Mouse (Mus musculus) lung, postnatal 14 days (tissue): ENCODE data around the gene Praf2.

Source experiments
- DNase-seq: peaks from one replicate; pipeline ENCODE4 v3.0.0; 2021

Praf2 gene

DNA sequence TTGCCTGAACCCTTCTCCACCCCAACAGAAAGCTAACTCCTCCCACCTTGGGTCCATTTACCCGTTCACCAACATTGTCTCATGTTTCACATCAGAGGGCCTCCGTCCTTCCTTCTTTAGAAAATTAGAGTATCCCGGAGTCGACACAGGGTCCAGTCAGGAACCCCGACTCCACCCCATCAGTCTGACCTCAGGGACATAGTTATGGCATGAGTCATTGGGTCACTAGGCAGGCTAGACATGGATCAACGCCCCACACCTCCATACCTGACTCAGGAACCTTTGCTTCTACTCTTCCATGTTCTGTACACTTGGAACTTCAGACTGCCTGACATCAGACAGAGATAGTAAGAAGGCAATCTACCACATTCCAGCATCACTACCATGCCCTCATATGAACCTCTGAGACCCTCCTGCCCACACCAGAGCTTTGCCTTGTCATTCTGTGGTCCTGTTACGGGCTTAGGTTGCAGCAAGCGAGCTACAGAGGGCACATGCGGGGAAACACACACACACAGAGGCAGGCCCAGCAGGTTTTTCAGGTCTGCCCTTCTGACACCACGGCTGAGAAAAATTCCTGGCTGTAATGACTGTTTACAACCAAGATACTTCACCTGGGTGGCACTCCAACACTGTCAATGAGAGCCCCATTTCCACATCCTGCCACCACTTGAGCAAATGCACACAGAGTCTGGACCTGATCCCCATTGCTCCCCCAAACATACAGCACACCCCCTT, 12.0 kb downstream of the Praf2 start:
- peak; percentile 34 for DNase-seq

DNA sequence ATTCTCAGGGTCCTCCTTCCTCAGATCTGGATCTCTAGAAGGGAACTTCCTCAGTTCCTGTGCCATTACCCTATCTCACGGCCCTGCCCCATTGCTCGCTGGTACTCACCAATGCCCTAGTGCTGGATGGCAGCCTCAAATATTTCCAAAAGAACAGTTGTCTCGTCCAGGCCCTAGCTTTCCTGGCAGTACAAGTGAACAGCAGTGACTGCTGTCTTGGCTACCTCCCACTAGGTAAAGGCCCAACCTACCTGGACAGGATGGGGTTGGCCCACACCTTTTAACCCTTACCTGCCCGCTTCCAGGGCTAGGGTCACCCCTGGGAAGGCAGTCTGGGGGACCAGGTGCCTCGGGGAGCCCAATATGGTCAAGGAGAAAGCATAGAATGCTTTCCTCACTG, 12.9 kb downstream of the Praf2 start:
- peak; percentile 20 for DNase-seq

DNA sequence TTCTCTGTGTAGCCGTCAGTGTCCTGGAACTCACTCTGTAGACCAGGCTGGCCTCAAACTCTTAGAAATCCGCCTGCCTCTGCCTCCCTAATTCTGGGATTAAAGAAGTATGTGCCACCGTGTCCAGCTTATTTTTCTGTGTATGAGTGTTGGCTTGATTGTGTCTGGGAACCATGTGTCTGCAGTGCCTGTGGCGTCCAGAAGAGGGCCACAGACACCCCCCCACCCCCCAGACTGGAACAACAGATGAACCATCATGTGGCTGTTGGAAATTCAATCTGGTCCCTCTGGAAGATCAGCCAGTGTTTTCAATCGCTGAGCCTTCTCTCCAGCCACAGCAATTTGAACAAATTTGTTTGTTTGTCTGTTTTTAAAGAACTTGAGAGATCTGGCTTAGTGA, 15.2 kb downstream of the Praf2 start:
- no peak for DNase-seq

DNA sequence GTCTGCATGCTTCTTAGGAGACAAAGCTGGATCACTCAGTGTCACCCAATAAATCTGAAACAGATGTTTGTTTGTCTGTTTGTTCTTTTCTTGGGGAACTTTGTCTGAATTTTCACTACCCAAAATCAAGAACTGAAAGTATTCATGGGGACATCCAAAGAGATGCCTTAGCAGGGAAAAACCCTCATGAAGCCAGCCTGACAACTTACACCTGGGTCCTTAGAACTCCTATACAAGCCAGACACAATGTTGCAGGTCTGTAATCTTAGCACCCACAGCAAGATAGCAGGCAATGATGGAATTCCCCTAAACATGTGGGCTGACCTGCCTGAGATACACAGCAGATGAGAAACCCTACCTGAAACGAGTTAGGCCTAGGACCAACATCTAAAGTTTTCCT, 16.7 kb downstream of the Praf2 start:
- DNase-seq: no peak

DNA sequence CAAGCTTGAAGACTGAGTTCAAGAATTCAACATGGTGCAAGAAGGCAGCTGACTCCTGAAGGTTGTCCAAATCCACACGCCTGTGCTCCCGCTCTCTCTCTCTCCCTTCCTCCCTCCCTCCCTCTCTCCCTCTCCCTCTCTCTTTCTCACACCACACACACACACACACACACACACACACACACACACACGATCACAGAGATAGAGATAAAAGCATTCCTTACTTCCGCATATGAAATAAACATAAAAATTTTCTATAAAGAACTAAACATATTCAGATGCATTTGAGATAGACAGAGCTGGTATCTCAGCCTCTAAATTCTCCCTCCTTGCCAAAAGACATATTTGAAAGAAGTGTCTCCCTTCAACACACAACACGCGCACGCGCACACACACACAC, 17.2 kb downstream of the Praf2 start:
- DNase-seq: no peak

DNA sequence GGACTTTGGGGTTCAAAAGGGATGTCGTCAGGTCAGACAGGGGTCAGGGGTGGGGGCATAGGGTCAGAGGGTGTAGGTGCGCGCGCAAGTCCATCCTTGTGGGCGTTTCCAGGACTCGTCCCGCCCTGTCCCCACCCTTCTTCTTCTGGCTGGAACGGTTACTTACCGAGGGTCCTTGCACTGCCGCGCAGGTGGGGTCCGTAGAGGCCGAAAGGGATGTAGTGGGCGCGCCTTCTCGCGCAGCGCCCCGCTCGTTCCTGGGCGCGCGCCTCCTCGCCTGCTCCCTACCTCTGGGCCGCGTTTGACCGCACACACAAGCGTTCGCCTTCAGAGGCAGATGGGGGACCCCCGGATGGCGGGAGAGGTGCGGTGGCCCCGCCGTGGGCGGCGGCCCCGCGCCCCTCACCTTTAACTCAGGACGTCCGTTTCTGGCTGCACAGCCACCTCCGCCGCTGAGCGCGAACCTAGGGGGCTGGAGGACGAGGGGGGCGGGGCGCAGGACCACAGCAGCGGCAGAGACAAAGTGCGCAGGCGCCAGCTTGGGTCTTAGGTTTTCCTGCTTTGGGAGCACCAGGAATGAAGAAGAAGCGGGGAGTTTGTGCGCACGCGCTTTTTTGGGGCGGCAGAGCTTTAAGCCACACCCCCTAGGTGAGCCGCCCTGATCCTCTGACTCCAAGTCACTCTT, 22.3 kb downstream of the Praf2 start, which contains the start of gene Ccdc120:
Gene Ccdc120 (minus strand): TSS at position 474 of the 685 bp plus-strand sequence.
- peak; percentile 66 for DNase-seq

DNA sequence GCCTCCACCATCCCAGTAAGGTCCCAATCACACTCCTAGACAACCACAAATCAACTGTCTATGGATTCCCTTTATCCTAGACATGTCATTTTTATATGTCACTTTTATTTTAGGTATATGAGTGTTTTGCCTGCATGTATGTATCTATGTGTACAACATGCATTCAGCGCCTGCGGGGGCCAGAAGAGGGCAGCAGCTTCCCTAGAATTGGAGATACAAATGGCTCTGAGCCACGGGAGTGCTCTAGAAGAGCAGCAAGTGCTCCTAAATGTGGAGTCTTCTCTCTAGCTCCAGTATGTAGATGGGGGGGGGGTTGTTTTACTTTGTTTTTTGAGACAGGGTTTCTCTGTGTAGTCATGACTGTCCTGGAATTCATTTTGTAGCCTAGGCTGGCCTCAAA, 25.4 kb downstream of the Praf2 start:
- peak; percentile 41 for DNase-seq

DNA sequence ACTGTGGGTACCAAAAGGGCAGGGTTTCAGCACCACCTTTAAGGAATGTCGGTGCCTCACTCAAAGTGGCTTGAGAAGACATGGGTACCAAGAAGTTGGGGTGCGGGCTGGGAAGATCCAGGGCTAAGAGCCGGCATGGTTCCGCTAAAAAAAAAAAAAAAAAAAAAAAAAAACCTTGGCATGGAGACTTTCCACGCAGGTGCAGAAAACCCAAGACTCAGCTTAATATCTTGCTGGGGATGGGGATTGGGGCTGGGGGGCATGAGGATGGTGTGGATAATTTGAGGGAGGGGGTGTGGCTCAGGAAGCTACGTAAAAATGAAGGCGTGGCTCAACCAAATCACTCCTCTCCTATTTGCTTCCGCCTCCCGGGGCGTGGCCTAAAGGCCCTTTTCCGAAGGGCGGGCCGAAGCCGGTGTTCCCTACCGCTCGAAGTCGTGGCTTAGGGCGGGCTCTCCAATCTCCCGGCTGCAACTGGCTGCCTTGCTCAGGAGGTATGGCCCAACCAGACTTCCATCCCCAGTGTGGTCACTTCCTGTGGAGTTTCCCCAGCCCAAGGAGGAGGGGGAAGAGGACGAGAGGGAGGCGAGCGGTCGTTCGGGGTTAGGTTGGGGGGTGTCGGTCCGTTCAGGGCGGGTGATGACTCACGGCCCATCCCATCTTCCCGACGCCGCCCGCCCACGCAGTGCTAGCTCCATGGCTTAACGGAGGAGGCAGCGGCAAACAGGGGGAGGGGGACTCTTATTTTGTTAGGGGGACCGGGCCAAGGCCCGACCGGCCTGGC, 34.1 kb downstream of the Praf2 start, which contains the start of gene Tfe3:
Gene Tfe3 (plus strand): TSS at position 424 of the 784 bp plus-strand sequence.
- peak; percentile 88 for DNase-seq

DNA sequence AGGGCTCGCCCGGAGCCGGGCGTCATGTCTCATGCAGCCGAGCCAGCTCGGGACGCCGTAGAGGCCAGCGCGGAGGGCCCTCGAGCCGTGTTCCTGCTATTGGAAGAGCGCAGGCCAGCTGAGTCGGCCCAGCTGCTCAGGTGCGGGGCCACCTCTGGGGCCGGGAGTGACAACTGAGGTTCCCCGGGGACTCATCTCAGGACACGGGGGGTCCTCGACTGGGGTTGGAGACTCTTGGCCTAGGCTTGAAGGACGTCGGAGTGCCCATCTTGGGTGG, 34.6 kb downstream of the Praf2 start:
- DNase-seq: no peak

DNA sequence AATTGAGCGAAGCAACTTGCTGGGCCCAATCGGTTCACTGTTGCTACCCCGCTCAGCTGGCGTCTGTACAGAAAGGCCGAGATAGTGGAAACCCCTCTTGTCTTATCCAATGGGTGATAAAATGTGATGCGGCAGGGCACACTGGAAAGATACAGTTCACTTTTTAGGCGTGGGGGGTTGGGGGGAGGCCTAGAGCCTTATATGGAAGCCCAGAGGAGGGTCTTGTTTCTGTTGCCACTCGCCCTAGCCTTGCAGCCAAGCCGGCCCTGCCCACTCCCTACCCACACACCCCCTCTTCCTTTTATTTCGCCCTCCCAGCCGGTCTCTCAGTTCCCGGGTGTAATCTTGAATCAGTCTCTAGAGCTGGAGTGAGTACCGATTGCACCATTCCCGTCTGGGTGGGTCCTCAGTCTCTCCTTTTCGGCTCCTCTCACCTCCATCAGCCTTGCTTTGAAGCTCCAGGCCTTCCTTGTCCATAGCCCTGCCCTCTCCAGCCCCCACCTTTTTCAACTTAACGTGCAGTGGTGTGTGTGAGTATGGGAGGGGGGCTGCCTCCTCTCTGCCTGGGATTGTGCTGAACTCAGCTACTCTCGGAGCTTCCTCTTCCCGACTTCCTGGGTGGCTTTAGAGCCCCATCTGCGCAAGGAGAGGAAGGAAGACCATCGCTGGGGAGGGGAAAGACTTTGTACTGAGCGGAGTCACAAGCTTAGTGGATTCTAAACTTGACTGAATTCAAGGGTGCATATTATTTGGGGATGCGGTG, 35.6 kb downstream of the Praf2 start:
- DNase-seq: peak; percentile 35

DNA sequence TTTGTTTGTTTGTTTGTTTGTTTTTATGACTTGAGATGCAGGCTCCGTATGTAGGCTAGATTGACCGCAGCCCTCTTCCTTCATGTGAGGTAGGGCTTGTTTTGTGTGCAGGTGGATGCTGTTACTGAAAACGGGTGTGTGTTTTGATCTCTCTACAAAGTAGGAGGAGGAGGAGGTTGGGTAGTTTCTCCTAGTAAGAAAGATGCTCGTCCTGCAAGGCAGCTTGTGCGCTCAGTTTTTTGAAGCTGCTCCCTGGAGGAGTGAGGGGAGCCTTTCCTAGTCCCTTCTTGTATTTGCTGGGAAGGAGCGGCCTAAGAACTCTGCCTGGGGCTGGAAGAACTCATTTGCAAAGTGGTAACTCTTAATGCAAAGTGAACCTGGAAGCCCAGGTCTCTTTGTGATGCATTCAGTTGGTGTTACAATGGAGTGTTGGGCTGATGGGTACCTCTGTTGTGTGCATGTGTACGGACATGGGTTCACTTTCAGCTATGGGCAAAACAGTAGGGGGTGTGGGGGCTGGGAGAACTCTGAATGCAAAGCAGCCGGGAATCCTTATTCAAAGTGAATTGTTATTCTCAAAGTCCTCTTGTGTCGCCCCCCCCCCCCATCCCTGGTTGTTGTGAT, 36.5 kb downstream of the Praf2 start:
- DNase-seq: no peak

DNA sequence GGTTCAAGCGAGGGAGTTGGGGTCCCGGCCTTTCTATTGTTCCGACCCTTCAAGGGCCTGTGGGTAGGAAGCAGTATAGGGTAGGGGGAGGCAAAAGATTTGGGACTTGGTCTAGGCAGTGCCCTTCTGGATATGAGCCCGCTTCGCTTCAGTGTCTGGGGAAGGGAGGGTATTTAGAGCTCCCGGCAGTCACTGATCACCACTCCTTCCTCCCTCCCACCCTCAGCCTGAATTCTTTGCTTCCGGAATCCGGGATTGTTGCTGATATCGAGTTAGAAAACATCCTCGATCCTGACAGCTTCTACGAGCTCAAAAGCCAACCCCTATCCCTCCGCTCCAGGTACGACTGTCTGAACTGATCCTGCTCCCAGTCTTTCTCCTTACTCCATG, 37.0 kb downstream of the Praf2 start:
- DNase-seq: no peak

DNA sequence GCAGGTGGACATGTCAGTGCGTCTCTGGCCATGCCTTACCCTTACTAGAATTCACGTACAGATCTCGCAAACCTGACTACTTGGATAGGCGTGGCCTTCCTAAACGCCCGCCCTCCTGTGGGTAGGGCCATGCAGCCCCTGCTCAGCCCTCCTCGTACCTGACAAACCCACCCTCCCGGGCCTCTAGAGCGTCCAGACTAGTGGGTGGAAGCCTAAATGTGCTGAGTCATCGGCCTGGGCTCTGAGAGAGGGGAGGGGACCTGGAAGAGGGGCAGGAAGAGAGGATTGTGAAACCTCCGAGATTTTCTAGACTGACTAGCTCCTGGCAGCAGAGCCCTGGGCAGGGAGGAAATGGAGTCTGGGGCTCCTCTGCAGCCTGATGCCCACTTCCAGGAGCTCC, 37.5 kb downstream of the Praf2 start:
- peak; percentile 58 for DNase-seq

DNA sequence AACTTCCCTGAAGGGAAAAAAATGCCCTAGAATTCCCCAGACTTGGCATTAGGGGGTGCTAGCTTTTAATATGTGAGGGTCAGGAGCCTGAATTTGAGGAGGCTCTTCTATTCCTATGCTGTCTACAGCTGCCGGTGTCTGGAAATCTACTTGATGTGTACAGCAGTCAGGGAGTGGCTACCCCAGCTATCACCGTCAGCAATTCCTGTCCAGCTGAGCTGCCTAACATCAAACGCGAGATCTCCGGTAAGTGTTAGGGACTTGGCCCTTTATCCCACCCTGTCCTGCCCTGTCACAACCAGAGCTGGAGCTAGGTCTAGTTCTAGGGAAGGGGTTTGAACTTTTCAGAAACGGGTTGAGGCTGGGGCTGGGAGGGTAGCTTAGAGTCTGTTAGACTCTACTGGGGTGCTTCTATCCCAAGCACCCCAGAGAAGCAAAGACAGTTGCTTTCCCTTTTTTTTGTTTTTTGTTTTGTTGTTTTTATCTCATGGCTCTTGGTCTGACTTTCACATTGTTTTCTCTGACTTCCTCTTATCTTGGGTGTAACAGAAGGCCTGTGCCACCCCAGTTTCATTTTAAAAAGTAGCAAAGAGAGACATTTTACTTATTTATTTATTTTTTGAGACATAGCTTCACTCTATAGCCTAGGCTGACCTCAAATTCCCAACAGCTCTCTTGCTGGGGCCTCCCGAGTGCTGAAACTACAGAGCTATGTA, 41.2 kb downstream of the Praf2 start:
- no peak for DNase-seq

DNA sequence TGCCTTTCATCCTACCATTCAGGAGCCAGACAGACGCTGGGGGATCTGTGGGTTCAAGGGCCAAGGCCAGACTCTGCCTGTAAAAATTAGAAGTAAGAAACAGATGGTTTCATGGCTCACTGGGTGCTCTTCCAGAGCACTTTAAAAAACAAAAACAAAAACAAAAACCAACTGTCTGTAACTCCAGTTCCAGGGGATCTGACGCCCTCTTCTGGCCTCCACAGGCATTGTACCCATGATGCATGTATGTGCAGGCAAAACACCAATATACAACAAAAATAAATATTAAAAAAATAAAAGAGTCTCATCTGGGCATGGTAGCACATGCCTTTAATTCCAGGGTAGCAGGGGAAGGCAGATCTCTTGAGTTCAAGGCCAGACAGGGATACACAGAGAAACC, 44.5 kb downstream of the Praf2 start:
- DNase-seq: no peak

DNA sequence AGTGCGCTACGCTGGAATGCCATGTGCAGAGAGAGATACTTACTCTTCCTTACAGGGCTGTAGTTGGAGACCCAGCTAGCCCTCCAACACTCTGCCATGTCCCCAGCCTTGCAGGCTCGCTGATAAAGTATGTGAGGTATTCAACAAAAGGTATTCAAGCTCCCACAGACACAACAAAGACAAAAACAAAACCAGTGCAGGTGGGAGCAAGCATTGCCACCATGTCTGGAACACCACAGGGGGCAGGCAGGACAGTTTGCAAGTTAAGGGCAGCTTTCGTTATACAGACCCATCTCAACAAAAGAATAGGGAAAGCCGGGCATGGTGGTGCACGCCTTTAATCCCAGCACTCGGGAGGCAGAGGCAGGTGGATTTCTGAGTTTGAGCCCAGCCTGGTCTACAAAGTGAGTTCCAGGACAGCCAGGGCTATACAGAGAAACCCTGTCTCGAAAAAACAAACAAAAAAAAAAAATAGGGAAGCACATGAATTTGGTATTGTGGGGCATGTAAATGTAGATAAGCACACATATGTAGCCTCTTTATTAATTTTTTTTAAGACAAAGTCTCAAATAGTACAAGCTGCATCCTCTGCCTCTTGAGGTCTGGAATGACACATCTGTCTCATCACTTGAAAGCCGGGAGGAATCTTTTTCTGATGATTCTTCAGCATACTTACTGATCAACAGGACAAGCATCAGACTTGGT, 47.4 kb downstream of the Praf2 start:
- DNase-seq: no peak

DNA sequence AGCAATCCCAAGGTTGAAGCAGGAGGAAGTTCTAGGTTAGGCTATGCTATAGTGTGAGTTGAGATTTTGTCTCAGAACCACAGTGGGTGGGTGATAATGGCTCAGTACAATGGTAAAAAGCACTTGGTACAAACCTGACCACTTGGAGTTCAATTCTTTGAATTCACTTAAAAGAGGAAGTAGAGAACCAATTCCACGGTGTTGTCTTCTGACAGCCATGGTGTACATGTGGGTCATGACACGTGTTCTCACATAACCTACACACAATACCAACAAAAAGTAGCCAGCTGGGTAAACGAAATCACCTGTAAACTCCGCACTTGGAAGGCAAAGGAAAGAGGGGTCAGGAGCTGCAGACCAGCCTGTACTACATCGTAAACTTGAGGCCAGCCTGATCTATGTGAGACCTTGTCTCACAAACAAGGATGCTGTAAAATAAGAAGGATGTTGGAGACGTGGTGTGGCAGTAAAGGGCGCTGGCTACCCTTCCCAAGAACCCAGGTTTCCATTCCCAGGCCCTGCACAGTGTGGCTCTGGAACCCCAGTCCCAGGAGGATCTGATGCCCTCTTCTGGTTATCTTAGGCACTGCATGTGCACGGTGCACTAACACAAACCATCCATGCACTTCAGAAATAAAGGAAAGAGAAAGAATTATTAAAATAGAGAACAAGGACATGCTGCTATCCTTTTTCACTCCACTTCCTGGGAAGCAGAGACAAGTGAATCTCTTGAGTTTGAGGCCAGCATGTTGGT, 48.3 kb downstream of the Praf2 start:
- peak; percentile 71 for DNase-seq

DNA sequence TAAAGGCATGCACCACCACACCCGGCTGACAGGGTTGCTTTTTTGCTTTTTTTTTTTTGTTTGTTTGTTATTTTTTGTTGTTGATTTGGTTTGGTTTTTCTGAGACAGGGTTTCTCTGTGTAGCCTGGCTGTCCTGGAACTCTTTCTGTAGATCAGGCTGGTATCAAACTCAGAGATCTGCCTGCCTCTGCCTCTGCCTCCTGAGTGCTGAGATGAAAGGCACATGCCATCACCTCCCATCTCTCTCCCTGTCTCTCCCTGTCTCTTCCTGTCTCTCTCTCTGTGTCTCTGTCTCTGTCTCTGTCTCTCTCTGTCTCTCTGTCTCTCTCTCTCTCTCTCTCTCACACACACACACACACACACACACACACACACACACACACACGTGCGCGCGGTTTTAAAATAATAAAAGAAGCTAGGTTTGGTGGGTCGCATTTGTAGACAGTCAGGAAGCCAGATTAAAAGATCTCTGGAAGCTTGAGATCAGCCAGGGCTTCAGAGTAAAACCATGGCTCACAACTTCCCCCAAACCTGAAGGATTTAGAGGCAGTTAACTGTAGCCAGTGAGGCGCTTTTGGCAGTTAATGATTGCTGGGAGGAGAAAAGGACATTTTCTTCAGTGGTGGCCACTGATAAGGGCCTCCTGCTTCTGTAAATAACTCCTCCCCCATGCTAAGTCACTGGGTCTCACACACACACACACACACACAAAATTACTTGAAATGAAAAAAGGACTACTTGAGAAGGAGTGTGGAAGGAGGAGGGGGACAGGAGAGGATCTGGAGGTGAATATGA, 50.4 kb downstream of the Praf2 start:
- DNase-seq: no peak

DNA sequence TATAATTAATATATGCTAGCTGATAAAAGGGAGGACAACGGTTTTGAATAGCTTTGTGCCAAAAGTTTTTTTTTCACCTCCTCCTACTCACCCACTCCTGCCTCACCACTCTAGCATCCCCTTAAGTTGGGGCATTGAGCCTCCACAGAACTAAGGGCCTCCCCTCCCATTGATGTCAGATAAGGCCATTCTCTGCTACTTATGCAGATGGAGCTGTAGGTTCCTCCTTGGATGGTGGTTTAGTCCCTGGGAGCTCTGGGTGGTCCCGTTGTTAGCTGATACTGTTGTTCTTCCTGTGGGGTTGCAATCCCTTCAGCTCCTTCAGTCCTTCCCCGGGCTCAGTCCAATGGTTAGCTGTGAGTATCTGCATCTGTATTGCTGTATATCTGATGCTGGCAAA, 51.1 kb downstream of the Praf2 start:
- no peak for DNase-seq
